Mouse (Mus musculus) naive thymus-derived CD4-positive, alpha-beta T cell, adult 2 months (primary cell): Measurements from ENCODE around the gene Gm37240.
A peak's percentile ranks its signal among the peaks of the same experiment; 100 is the strongest.

ENCODE experiments used
- DNase-seq: peaks from one replicate; pipeline ENCODE4 v3.0.0-alpha.2; 2011; ENCODE audit warnings: low read depth

Gene Gm37240

DNA sequence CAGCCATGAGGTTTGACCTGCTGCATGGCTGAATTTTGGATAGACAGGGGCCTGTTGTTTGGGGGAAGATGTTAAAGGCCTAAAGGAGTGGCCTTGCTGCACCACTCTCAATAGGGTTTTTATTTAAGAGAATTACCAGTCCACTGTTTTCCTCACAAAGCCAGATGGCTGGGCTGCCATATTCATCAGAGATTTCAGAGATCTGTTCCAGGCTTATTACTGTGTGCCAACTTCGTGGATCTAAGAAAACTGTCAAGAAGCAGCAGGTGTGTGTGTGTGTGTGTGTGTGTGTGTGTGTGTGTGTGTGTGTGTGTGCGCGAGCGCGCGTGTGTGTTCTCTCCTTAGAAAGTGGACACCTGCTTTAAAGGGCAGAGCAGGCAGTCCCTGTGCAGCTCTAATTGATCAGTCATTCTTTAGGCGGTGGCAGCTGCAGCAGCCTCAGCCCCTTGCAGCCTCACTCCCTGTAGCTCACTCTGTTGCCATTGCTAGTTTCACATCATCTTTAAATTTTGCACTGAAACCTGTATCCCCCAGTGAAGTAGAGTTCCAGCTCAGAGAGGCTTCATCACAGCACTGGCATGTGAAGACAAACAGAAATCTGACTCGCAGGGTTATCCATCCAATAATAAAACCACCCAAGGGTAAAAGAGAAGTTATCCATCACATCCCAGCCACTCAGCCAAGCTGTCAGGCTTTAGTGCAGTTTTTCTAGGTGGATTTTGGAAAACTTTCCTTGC is 252.8 kb downstream of the Gm37240 start:
- no peak for DNase-seq

GRCm38 (mm10) chr3:85633733-85634132 is 253.6 kb downstream of the Gm37240 start:
- no peak for DNase-seq

- no peak for DNase-seq
These were observed 257.3 kb downstream of the Gm37240 start for GRCm38 (mm10) chr3:85629895-85630510.

GRCm38 (mm10) chr3:85619751-85620150 is 267.6 kb downstream of the Gm37240 start:
- no peak for DNase-seq

DNA sequence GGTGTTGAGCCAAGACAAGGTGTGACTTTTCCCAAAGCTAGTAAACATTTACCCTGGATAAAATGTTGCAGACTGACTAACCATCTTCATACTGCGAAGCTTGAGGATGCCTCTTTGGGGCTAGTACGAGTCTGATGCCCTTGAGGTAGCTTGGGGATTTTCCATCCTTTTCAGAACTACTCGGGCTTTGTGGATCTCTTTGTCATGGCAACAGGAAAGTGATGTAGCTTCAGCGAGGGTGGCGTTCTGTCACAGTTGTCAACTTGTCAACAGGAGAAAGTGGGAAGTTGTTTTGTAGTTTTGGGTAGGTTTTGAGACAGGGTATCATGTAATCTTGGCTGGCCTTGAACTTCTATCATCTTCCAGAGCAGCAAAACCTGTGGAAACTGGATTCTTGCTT is 268.0 kb downstream of the Gm37240 start:
- DNase-seq: no peak

DNA sequence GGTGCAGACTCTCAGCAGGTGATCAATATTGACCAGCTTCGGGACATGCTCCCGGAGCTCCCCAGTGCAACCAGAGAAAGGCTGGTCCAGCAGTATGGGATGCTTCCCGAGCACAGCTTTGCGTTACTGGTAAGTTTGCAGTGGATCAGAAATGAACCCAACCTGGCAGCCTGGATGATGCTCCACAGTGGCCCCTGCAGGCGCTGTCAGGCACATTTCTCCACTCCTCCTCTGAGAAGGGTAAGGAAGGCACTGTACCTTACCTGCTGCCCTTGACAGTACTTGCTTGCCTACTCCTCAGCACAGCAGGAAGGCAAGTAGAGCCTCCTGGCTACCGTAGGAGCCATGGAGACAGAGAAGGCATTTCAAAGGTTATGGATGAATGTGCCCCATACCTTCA is 268.4 kb downstream of the Gm37240 start:
- no peak for DNase-seq

GRCm38 (mm10) chr3:85616389-85616788 is 270.9 kb downstream of the Gm37240 start:
- DNase-seq: no peak

GRCm38 (mm10) chr3:85607753-85608152 is 279.6 kb downstream of the Gm37240 start:
- DNase-seq: no peak

DNA sequence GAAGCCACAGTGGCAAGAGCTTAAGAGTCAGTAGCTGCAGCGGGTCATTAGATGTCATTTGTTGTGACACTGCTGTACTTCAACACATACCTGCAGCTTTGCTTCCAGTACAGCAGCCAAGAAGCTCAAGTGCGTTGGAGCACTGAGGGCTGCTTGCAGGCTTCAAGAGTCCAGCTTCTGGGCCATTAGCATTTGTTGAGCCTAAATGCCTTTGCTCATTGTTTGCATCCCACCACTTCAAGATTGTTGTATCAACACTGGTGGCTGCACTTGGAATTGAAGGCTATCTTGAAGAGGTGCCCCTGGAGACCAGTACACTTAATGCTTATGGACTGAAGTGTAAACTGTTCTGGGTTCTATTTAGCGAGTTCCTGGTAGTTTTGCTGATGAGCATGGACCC is 280.4 kb downstream of the Gm37240 start:
- no peak for DNase-seq

DNA sequence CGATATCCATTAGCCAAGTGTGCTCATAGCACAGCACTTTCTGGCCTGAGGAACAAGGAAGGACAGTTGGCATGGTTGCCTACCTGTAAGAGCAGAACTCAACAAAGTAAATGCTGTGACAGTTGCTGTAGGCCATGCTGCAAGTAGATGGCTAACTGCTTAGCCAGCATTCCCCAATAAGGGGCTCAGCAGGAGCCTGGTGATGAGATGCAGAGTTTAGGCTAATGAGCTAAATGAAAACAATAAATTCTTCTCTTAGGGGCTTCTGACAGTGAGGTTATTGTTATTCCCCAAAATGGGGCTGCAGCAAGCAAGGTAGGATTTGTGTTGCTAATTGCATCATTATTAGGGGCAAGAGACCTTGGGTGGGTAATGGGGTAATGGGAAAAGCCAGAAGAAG is 283.5 kb downstream of the Gm37240 start:
- no peak for DNase-seq

DNA sequence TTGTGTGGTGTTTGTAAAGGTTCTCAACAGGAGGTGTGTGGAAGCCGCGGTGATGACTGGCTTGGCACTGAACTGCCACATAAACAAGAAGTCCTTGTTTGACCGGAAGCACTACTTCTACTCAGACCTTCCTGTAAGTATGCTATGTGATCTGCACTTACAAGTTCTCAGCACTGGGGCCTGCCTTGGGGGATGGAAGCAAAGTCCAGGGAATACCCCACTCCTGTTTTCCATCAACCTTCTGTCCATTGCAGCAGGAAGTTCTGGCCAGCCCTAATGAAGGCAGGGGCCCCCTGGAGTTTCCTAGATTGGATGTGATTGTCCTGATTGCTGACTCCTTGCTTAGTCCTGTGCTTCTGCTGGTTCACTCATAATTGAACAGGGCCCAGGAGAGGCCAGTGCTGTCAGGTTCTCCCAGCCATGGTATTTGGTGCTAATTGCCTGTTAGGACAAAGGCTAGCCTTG is 285.4 kb downstream of the Gm37240 start:
- no peak for DNase-seq

DNA sequence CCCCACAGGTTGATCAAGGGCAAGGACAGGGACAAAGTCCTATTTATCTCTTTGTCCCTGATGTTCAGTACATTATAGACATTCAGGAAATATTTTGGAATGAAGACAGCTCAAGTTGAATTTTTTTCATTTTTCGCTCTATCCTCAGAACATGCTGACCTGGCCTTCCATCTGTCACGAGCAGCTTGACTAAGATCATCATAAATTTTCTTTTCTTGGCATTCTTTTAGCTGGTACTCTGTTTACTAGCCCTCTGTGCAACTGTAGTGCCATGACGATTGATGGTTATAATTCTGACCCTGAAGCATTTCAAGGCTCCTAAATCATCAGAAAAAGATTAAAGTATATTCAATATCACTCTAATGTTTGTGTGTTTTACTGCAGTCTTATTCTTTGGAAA is 287.8 kb downstream of the Gm37240 start:
- DNase-seq: no peak

- no peak for DNase-seq
These were observed 292.9 kb downstream of the Gm37240 start for GRCm38 (mm10) chr3:85594452-85594851.

- DNase-seq: no peak
These were observed 294.6 kb downstream of the Gm37240 start for GRCm38 (mm10) chr3:85592640-85593252.

DNA sequence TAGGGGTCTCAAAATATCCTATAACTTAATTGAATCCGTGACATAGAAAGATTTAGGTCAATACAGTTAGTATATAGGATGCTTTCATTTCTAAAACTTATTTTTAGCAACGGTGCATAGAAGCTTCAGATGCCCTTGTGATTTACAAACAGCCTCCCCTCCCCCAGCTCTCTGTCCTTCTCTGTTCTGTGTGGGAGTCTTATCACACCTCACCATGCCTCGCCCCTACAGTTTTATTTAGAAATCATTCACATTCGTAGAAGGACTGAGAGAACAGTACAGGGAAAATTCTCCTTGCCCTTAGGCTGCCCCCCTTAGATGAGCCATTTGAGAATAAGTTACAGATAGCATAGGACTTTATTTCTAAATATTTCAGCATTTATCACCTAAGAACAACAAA is 295.3 kb downstream of the Gm37240 start:
- no peak for DNase-seq

GRCm38 (mm10) chr3:85590090-85590754 is 297.1 kb downstream of the Gm37240 start:
- DNase-seq: no peak

- DNase-seq: no peak
These were observed 298.6 kb downstream of the Gm37240 start for GRCm38 (mm10) chr3:85588701-85589100.

GRCm38 (mm10) chr3:85584966-85585365 is 302.4 kb downstream of the Gm37240 start:
- DNase-seq: no peak

GRCm38 (mm10) chr3:85583194-85583593 is 304.1 kb downstream of the Gm37240 start:
- DNase-seq: no peak

GRCm38 (mm10) chr3:85582726-85583125 is 304.6 kb downstream of the Gm37240 start:
- no peak for DNase-seq

GRCm38 (mm10) chr3:85573864-85574830 is 313.2 kb downstream of the Gm37240 start, which contains the start of gene Gatb:
TSS of gene Gatb (plus strand) at chr3:85574119.
- peak; percentile 98 for DNase-seq
